19 mouse cellular contexts compared by ENCODE assay signal in the genomic region with DNA sequence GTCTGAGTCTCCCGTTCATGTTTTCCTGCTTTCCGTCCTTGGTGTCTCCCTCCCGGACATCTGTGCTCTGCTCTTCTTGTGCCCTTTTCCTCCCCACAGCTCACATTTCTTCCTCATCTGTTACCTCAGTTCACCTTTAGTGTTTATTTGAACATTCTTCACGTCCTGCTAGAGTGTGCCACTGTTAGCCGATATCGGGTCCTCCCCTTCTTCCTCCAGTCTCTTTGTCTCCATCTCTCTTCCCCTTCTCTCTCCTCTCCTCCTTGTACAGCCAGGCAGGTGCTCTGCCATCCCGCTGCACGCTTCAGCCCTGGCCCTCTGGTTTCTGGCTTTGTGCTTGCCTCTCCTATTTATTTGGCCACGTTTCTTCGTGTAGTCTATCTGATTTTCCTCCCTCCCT. TPM values are rescaled to one million over a fixed set of nuclear protein-coding genes. Genes with fewer than 3 reads are reported as not detected.
DNase-seq lines count a peak whose midpoint lies in the region; ATAC-seq and TF ChIP-seq lines count a peak whose summit lies in the region.
"Had no signal": no experiment of that assay in that cellular context is flagged by ENCODE, and none has a peak within 500 bp of the region (broad histone marks: within the 10 kb centered on the region; RNA-seq: fewer than 3 reads in every experiment).

No protein-coding gene starts in this region.

- peak overlapping the region; percentile 1 for H3K9ac ChIP-seq in heart, adult 2 months (ENCODE audit: low read depth, low read length)
- no peak overlapping the region for H3K9ac ChIP-seq in intestine, embryonic 14.5 days (ENCODE audit: low read length)
- H3K9ac ChIP-seq in intestine, postnatal 0 days (ENCODE audit: low read depth, low read length): no peak overlapping the region
- no peak overlapping the region for H3K9ac ChIP-seq in lung, embryonic 14.5 days
- H3K9ac ChIP-seq: forebrain, embryonic 15.5 days; hindbrain, embryonic 13.5 days had no signal

- 14% methylated on average over 10 of the region's 10 CpGs for WGBS in heart, adult 2 months
- 31% methylated on average over 10 of the region's 10 CpGs for WGBS in intestine, embryonic 14.5 days
- WGBS in intestine, postnatal 0 days: 23% methylated on average over 10 of the region's 10 CpGs
- WGBS in lung, embryonic 14.5 days: 17% methylated on average over 10 of the region's 10 CpGs

- intact Hi-C loops in heart, adult 2 months (cut with DNase I): no loop called here

- no peak for TF ChIP-seq EP300 in heart, adult 2 months (IDR thresholded peaks at IDR 0.05; ENCODE audit: insufficient read depth, low read depth, low read length)

- H3K4me1 ChIP-seq in heart, adult 2 months (ENCODE audit: control insufficient read depth, insufficient read depth, low read length): peaks cover 17% of the 10 kb centered on the region
- peaks cover 13% of the 10 kb centered on the region for H3K4me1 ChIP-seq in intestine, embryonic 14.5 days (replicated peaks; ENCODE audit: control insufficient read depth, insufficient read depth, low read length)
- no peaks in the 10 kb centered on the region for H3K4me1 ChIP-seq in intestine, postnatal 0 days (replicated peaks; ENCODE audit: control insufficient read depth, insufficient read depth, low read length)
- H3K4me1 ChIP-seq in lung, embryonic 14.5 days (ENCODE audit: insufficient read depth): peaks cover 16% of the 10 kb centered on the region; the same call in 1 of the 2 replicates
- H3K4me1 ChIP-seq: forebrain, embryonic 15.5 days; hindbrain, embryonic 13.5 days had no signal

- no peak for TF ChIP-seq CTCF in heart, adult 2 months (IDR thresholded peaks at IDR 0.05)
- TF ChIP-seq CTCF in intestine, postnatal 0 days (IDR thresholded peaks at IDR 0.05; ENCODE audit: low read depth): no peak
- TF ChIP-seq CTCF in lung, embryonic 14.5 days (IDR thresholded peaks at IDR 0.05; ENCODE audit: low read depth): no peak

- H3K36me3 ChIP-seq in heart, adult 2 months (ENCODE audit: control insufficient read depth, insufficient read depth, low read length): peaks cover 6% of the 10 kb centered on the region; the same call in 1 of the 2 replicates
- no peaks in the 10 kb centered on the region for H3K36me3 ChIP-seq in intestine, embryonic 14.5 days (ENCODE audit: control insufficient read depth, insufficient read depth, low read length)
- no peaks in the 10 kb centered on the region for H3K36me3 ChIP-seq in intestine, postnatal 0 days (ENCODE audit: control insufficient read depth, insufficient read depth)
- H3K36me3 ChIP-seq in lung, embryonic 14.5 days (ENCODE audit: insufficient read depth): no peaks in the 10 kb centered on the region
- H3K36me3 ChIP-seq: forebrain, embryonic 15.5 days; hindbrain, embryonic 13.5 days had no signal

- H3K4me3 ChIP-seq in heart, adult 2 months: peak overlapping the region; percentile 11
- H3K4me3 ChIP-seq in intestine, embryonic 14.5 days (ENCODE audit: low read depth, low read length): no peak overlapping the region
- H3K4me3 ChIP-seq in intestine, postnatal 0 days (ENCODE audit: low read depth, low read length): no peak overlapping the region
- no peak overlapping the region for H3K4me3 ChIP-seq in lung, embryonic 14.5 days (ENCODE audit: low read depth, low read length)
- H3K4me3 ChIP-seq: forebrain, embryonic 15.5 days; hindbrain, embryonic 13.5 days had no signal

- peaks cover 8% of the 10 kb centered on the region; the same call in 1 of the 2 replicates for H3K9me3 ChIP-seq in intestine, embryonic 14.5 days (ENCODE audit: control insufficient read depth, low read length)
- no peaks in the 10 kb centered on the region for H3K9me3 ChIP-seq in intestine, postnatal 0 days (ENCODE audit: control insufficient read depth)
- H3K9me3 ChIP-seq in lung, embryonic 14.5 days (ENCODE audit: low read depth, low read length): no peaks in the 10 kb centered on the region
- H3K9me3 ChIP-seq: forebrain, embryonic 15.5 days; hindbrain, embryonic 13.5 days had no signal

- H3K79me2 ChIP-seq in heart, adult 2 months (replicated peaks; ENCODE audit: control insufficient read depth, insufficient read depth, low read length): peaks cover 7% of the 10 kb centered on the region

- H3K27ac ChIP-seq in heart, adult 2 months: peak overlapping the region; percentile 64
- no peak overlapping the region for H3K27ac ChIP-seq in intestine, embryonic 14.5 days (ENCODE audit: low read depth)
- H3K27ac ChIP-seq in intestine, postnatal 0 days (ENCODE audit: low read depth, low read length): no peak overlapping the region
- H3K27ac ChIP-seq in lung, embryonic 14.5 days (ENCODE audit: low read depth): 0 out of 2 replicates have a peak overlapping the region, but pooled peaks have one; percentile 46
- H3K27ac ChIP-seq: forebrain, embryonic 15.5 days; hindbrain, embryonic 13.5 days had no signal

- ATAC-seq in intestine, embryonic 14.5 days (replicated peaks; ENCODE audit: low FRiP score, low TSS enrichment, low read depth): no peak
- no peak for ATAC-seq in intestine, postnatal 0 days
- no peak for ATAC-seq in lung, embryonic 14.5 days (ENCODE audit: insufficient read depth)
- 0 out of 2 replicates have a peak, but pooled peaks have one; percentile 12 for ATAC-seq in megakaryocyte-erythroid progenitor cell, adult 5-6 weeks (replicated peaks; ENCODE audit: low FRiP score, low TSS enrichment, poor library complexity, severe bottlenecking)
- ATAC-seq: activated CD4-positive, CD25-positive, alpha-beta regulatory T cell, adult 4 months; forebrain, embryonic 15.5 days had no signal

- H3K27me3 ChIP-seq in heart, adult 2 months (ENCODE audit: control insufficient read depth, insufficient read depth, low read length): no peaks in the 10 kb centered on the region
- no peaks in the 10 kb centered on the region for H3K27me3 ChIP-seq in intestine, embryonic 14.5 days (replicated peaks; ENCODE audit: control insufficient read depth, insufficient read depth, low read length)
- H3K27me3 ChIP-seq in intestine, postnatal 0 days (replicated peaks; ENCODE audit: control insufficient read depth, insufficient read depth, low read length): no peaks in the 10 kb centered on the region
- H3K27me3 ChIP-seq in lung, embryonic 14.5 days (ENCODE audit: insufficient read depth, low read length): no peaks in the 10 kb centered on the region
- H3K27me3 ChIP-seq: forebrain, embryonic 15.5 days; hindbrain, embryonic 13.5 days had no signal

- DNase-seq in heart, adult 2 months: no peak
- DNase-seq in heart, adult 11 months: no peak
- DNase-seq in intestine, embryonic 14.5 days (ENCODE audit: low spot score): no peak
- no peak for DNase-seq in lung, embryonic 14.5 days
- no peak for DNase-seq in lung, adult 18-20 months
- DNase-seq in layer of hippocampus, adult 9-11 months: no peak
- DNase-seq: adrenal gland, postnatal 36 days; cerebellum, adult 9-11 months; embryo, embryonic 11 days; gastrocnemius, postnatal 10 days; kidney, adult 9 months; thymus, adult 2 months had no signal

- H3K4me2 ChIP-seq in intestine, embryonic 14.5 days (ENCODE audit: low read length): peak overlapping the region; percentile 36
- H3K4me2 ChIP-seq in intestine, postnatal 0 days (replicated peaks; ENCODE audit: low read depth): no peak overlapping the region
- H3K4me2 ChIP-seq in lung, embryonic 14.5 days: peak overlapping the region; percentile 43
- H3K4me2 ChIP-seq: forebrain, embryonic 15.5 days; hindbrain, embryonic 13.5 days; liver, embryonic 11.5 days had no signal

- TF ChIP-seq POLR2A in heart, adult 2 months (IDR thresholded peaks at IDR 0.05; ENCODE audit: insufficient read depth, low read depth, low read length): no peak

RNA-seq across cellular contexts. Expression of gene F11r, which starts 10.4 kb away (rescaled TPM):
- total RNA-seq in heart, adult 2 months (2021): 10 to 100 TPM; 32.9 to 36.1 TPM
- polyA plus RNA-seq in heart, adult 2 months (2012; rRNA removed): 47.5 and 58.3 TPM in 2 replicates
- polyA plus RNA-seq in intestine, embryonic 14.5 days (2014; fragmentation: Nextera tagmentation; extraction: Ambion mirVana): 88.7 and 92.1 TPM in 2 replicates
- 72.5 and 83.1 TPM in 2 replicates for polyA plus RNA-seq in intestine, postnatal 0 days (2015; fragmentation: Nextera tagmentation; extraction: Ambion mirVana)
- polyA plus RNA-seq in lung, embryonic 14.5 days (2014; fragmentation: Nextera tagmentation; extraction: Ambion mirVana): 83.6 and 91.3 TPM in 2 replicates
- not detected in 2 replicates for total RNA-seq in megakaryocyte-erythroid progenitor cell, adult 5-6 weeks (2014; fragmentation: Nextera tagmentation)
- total RNA-seq in megakaryocyte-erythroid progenitor cell, adult 5-6 weeks (2017): 0.38 and 2.3 TPM in 2 replicates

RNA-seq across cellular contexts. Expression of gene Tstd1, which starts 29.0 kb away (rescaled TPM):
- total RNA-seq in heart, adult 2 months (2021): 1 to 10 TPM; 1.3 to 1.8 TPM
- polyA plus RNA-seq in heart, adult 2 months (2012; rRNA removed): 2.2 and 3.1 TPM in 2 replicates
- polyA plus RNA-seq in intestine, embryonic 14.5 days (2014; fragmentation: Nextera tagmentation; extraction: Ambion mirVana): 2.8 and 3.4 TPM in 2 replicates
- polyA plus RNA-seq in intestine, postnatal 0 days (2015; fragmentation: Nextera tagmentation; extraction: Ambion mirVana): 1.7 and 2.8 TPM in 2 replicates
- 2.0 and 3.4 TPM in 2 replicates for polyA plus RNA-seq in lung, embryonic 14.5 days (2014; fragmentation: Nextera tagmentation; extraction: Ambion mirVana)
- not detected in 2 replicates for total RNA-seq in megakaryocyte-erythroid progenitor cell, adult 5-6 weeks (2014; fragmentation: Nextera tagmentation)
- 1.1 TPM in 1 of 2 replicates, not detected in the other for total RNA-seq in megakaryocyte-erythroid progenitor cell, adult 5-6 weeks (2017)
- total RNA-seq: midbrain, postnatal 0 days had no signal

RNA-seq across cellular contexts. Expression of gene Usf1, which starts 36.6 kb away (rescaled TPM):
- 10 to 100 TPM; 38.4 to 46.6 TPM for total RNA-seq in heart, adult 2 months (2021)
- 47.8 and 64.2 TPM in 2 replicates for polyA plus RNA-seq in heart, adult 2 months (2012; rRNA removed)
- 73.7 and 83.4 TPM in 2 replicates for polyA plus RNA-seq in intestine, embryonic 14.5 days (2014; fragmentation: Nextera tagmentation; extraction: Ambion mirVana)
- 35.1 and 36.5 TPM in 2 replicates for polyA plus RNA-seq in intestine, postnatal 0 days (2015; fragmentation: Nextera tagmentation; extraction: Ambion mirVana)
- polyA plus RNA-seq in lung, embryonic 14.5 days (2014; fragmentation: Nextera tagmentation; extraction: Ambion mirVana): 81.0 and 81.9 TPM in 2 replicates
- 24.1 and 32.0 TPM in 2 replicates for total RNA-seq in megakaryocyte-erythroid progenitor cell, adult 5-6 weeks (2014; fragmentation: Nextera tagmentation)
- total RNA-seq in megakaryocyte-erythroid progenitor cell, adult 5-6 weeks (2017): 46.2 and 60.5 TPM in 2 replicates

RNA-seq across cellular contexts. Expression of gene Alyref2, which starts 55.6 kb away (rescaled TPM):
- 1 to 10 TPM; 1.6 to 2.2 TPM for total RNA-seq in heart, adult 2 months (2021)
- polyA plus RNA-seq in heart, adult 2 months (2012; rRNA removed): 2.5 TPM in 2 replicates
- polyA plus RNA-seq in intestine, embryonic 14.5 days (2014; fragmentation: Nextera tagmentation; extraction: Ambion mirVana): 10.9 and 12.3 TPM in 2 replicates
- polyA plus RNA-seq in intestine, postnatal 0 days (2015; fragmentation: Nextera tagmentation; extraction: Ambion mirVana): 15.4 and 16.1 TPM in 2 replicates
- 10.1 and 11.0 TPM in 2 replicates for polyA plus RNA-seq in lung, embryonic 14.5 days (2014; fragmentation: Nextera tagmentation; extraction: Ambion mirVana)
- 5.5 and 10.9 TPM in 2 replicates for total RNA-seq in megakaryocyte-erythroid progenitor cell, adult 5-6 weeks (2014; fragmentation: Nextera tagmentation)
- 3.5 and 5.3 TPM in 2 replicates for total RNA-seq in megakaryocyte-erythroid progenitor cell, adult 5-6 weeks (2017)

RNA-seq across cellular contexts. Expression of gene Arhgap30, which starts 58.9 kb away (rescaled TPM):
- total RNA-seq in heart, adult 2 months (2021): 1 to 10 TPM; 2.3 to 2.4 TPM
- polyA plus RNA-seq in heart, adult 2 months (2012; rRNA removed): 2.6 and 3.2 TPM in 2 replicates
- 1.1 and 1.3 TPM in 2 replicates for polyA plus RNA-seq in intestine, embryonic 14.5 days (2014; fragmentation: Nextera tagmentation; extraction: Ambion mirVana)
- polyA plus RNA-seq in intestine, postnatal 0 days (2015; fragmentation: Nextera tagmentation; extraction: Ambion mirVana): 1.3 TPM in 2 replicates
- polyA plus RNA-seq in lung, embryonic 14.5 days (2014; fragmentation: Nextera tagmentation; extraction: Ambion mirVana): 0.91 and 1.6 TPM in 2 replicates
- 11.8 and 20.7 TPM in 2 replicates for total RNA-seq in megakaryocyte-erythroid progenitor cell, adult 5-6 weeks (2014; fragmentation: Nextera tagmentation)
- 18.7 and 28.7 TPM in 2 replicates for total RNA-seq in megakaryocyte-erythroid progenitor cell, adult 5-6 weeks (2017)

Comparison
In these comparisons a context has a peak if more than half of its experiments do, and no peak if none do; other contexts are left out.
1. H3K27ac ChIP-seq: peak in heart, adult 2 months (single experiment) and lung, embryonic 14.5 days (single experiment); none in intestine, embryonic 14.5 days (single experiment) and intestine, postnatal 0 days (single experiment).